Mouse (Mus musculus): ENCODE results near the gene Nr6a1.

Nr6a1 gene

GRCm38 (mm10) chr2:38711421-38711861 lies 216.0 kb downstream of the Nr6a1 start:
- DNase-seq = no peak

GRCm38 (mm10) chr2:38710304-38711241 lies 216.9 kb downstream of the Nr6a1 start:
- peak in 1 of 2 experiments; percentile 33 for DNase-seq

DNA sequence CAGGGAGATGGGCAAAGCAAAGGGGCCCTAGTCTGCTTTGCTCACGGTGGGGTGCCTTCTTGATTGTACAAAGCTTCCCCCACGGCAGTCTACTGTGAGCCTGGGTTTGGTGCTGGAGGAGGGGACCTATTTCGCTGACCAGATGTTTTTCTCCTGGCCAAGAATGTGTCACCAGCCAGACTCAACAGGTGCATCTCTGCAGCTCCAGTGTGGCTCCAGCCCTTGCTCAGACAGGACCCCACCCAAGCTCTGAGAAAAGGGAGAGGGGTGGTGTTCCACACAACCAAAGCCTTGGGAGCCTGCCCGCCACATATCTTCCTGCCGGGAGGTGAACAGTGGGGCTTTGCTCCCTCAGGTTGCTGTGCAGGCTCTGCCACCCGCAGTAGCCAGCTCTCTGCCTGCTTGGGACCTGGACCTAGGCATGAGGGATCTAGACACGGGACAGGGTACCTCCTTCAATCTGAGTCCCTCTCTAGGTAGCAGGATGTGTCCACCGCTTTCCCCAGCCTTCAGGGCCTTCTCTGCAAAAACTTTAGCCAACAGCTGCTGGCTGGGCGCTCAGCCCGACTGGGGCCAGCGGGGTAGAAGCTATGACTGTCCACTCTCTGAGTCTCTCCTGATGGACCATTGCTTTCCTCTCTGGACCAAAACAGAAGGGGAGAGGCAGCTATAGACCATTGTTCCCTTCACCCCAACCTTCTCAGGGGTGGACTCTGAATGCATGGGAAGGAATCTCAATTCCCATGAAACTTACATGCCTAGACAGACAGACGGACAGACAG lies 218.4 kb downstream of the Nr6a1 start:
- no peak for DNase-seq

- DNase-seq = no peak
These were observed 220.8 kb downstream of the Nr6a1 start for GRCm38 (mm10) chr2:38706661-38707060.

DNA sequence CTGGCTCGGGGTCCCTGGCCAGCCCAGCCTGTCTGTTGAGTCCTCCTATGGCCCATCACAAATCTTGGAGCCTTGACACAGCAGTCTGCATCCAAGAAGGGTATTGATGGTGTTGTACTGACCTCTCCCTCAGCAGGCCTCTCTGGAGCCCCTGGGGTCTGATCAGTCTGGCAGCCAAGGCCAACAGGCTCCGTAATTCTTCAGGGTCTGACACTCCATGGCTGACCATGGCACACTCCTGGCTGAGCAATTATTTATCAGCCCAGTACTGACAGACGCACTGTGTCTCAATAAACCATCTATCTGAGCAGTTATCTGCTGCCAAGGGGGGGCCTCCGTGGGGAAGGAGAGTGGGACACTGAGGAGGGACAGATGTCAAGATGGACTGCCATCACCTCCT lies 222.5 kb downstream of the Nr6a1 start:
- DNase-seq = no peak

DNA sequence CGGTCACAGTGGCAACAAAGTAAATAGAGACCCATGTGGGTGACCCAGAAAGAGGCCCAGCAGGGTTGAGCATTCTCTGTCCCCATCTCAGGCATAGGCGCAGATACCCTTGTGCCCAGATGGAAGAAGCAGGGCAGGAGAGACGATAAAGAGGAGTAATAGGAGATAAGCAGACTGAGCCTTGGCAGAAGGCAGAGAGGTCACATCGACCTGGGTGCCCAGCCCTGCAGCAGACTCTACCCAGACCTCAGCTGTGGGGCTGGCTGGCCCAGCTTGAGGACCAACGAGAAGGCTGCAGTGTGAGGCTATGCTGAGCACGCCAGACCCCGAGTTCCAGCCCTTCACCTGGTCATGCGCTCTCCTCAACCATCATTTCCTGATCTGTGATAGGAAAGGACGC lies 223.2 kb downstream of the Nr6a1 start:
- no peak for DNase-seq

DNA sequence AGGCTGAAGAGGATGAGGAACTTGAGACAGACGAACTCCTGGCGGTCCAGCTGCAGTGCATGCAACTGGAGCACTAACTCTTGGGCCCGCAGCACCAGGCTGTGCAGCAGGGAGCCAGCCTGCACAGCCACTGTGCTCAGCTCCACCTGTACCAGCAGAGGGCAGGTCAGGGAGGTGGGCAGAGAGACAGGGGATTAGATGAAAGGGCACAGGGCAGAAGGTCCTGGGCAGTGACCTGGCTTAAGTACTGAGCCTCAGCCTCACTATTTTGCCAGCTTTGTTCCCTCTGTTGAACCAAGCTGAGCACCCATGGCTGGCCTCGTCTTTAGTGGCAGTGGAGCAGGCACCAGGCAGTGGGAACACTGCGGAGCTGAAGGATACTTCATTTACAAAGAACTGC lies 227.3 kb downstream of the Nr6a1 start:
- no peak for DNase-seq

- DNase-seq = no peak
These were observed 228.9 kb downstream of the Nr6a1 start for GRCm38 (mm10) chr2:38698623-38699022.

GRCm38 (mm10) chr2:38697128-38698120 lies 230.1 kb downstream of the Nr6a1 start:
- DNase-seq = no peak

DNA sequence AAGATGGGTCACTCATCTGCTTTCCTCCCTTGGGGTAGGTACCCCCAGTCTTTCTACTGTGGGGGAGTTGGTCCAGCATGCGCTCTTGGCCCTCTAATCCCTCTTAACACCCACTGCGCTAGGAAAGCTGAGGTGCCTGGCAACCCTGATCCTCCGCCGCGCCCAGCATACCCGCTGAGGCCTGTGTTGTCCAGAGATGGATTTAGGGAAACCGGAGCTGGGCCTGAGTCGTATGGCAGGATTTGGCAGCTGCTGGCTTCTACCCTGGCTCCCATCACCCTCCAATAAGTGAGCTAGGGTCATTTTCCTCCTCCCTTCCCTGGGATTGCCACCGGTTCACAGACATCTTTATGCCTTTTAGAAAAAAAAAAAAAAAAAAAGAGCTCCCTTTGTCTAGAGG lies 231.7 kb downstream of the Nr6a1 start:
- no peak for DNase-seq

- peak; percentile 60 to 61 for DNase-seq
These were observed 235.9 kb downstream of the Nr6a1 start for GRCm38 (mm10) chr2:38691542-38691941.

DNA sequence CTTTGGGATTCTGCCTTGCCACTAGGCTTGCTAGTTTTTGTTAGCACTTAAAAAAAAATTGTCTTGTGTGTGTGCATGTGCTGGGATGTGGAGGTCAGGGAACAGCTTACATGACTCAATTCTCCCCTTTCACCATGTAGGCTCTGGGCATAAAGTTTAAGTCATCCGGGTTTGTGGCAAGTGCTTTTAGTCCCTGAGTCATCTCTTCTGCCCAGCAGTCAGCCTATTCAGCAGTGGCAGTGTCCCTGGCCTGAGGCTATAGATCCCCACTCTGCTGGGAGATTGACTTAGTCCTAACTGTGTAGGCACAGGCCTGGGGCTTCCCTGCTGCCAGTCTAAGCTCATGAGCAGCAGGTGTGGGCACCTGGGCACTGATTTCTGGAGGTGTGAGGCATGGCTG lies 237.6 kb downstream of the Nr6a1 start:
- no peak for DNase-seq

GRCm38 (mm10) chr2:38688791-38689520 lies 238.5 kb downstream of the Nr6a1 start:
- peak; percentile 34 to 57 for DNase-seq

- DNase-seq = no peak
These were observed 241.7 kb downstream of the Nr6a1 start for GRCm38 (mm10) chr2:38685746-38686145.

DNA sequence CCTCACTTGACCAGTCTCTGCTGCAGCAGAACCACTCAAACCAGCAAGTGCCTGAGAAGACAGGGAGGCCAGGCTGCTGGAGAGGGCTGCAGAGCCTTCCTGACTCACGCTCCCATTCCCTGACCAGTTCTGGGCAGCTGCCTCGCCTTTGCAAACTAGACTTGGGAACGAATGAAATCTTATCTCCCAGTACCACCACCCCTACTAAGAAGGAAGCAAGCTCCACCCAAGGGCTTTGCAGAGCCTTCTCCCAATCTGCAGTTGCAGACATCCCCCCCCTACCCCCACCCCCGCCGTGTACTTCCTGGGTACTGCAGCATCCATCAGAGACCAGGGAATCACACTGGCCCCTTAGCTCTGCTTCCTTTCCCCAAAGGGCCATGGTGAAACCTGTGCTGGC lies 244.4 kb downstream of the Nr6a1 start:
- no peak for DNase-seq

DNA sequence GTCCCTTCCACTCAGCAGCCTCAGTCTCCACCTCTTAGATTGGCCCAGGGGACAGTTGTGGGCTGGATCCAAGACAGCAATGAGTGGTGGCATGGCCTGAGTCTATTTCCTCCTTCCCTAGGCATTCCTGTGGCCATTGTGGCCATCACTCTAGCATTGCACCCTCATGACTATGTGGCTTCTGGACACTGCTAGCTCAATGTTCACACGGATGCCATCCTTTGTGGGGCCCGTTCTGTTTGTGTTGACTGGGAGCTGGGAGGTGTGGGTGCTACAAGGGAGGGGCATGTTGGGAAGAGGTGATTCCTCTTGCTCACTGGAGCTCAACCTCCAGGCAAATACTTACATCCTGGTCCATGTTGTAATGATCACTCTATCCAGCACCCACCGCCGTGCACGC lies 245.3 kb downstream of the Nr6a1 start:
- no peak for DNase-seq

DNA sequence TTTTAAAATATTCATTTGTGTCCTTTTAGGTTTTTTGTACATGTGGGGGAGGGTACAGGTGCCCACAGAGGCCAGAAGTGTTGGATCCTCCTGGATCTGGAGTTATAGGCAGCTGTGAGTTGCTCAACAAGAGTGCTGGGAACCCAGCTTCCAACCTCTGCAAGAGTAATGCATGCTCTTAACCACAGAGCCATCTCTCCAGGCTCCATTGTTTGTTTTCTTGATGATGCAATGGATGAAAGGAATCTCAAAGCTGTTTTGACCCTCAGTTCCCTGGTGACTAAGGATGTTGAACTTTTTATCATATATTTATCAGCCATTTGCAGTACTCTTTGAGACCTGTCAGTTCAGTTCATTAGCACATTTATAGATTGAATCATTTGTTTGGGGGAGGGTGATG lies 248.5 kb downstream of the Nr6a1 start:
- no peak for DNase-seq

- no peak for DNase-seq
These were observed 252.0 kb downstream of the Nr6a1 start for GRCm38 (mm10) chr2:38675366-38675969.

Data from cerebellum, adult 18-20 months (tissue).